Mouse (Mus musculus) G1E (cell line): ENCODE data around the gene Tspan9.

ENCODE experiments used
- CTCF ChIP-seq: IDR thresholded peaks from 2 replicates; pipeline ENCODE4 v1.5.1; 2012; ENCODE audit warnings: low read depth, low read length, inconsistent platforms, mixed read lengths
- GATA1 ChIP-seq: IDR thresholded peaks from 2 replicates; pipeline ENCODE4 v1.6.1; 2012; ENCODE audit warnings: borderline replicate concordance, low read length, inconsistent platforms, mixed read lengths
- POLR2AphosphoS5 ChIP-seq: IDR thresholded peaks from 2 replicates; pipeline ENCODE4 v1.6.1; 2012; ENCODE audit warnings: low read depth, low read length, inconsistent platforms; ENCODE audit not compliant: insufficient replicate concordance

GRCm38 (mm10) chr6:128093856-128094628 lies 49.4 kb downstream of the Tspan9 start:
- TF ChIP-seq CTCF = no peak
- TF ChIP-seq GATA1 = no peak
- TF ChIP-seq POLR2AphosphoS5 = no peak
